Mouse (Mus musculus): ENCODE data around the gene Pde4d. TPM values are rescaled to one million over a fixed set of nuclear protein-coding genes. Genes with fewer than 3 reads are reported as not detected.
A peak's percentile ranks its signal among the peaks of the same experiment; 100 is the strongest.

The Pde4d gene
- polyA plus RNA-seq, 1 experiment: 34.7 TPM

- TF ChIP-seq CTCF (IDR thresholded peaks at IDR 0.05; ENCODE audit: extremely low read depth, insufficient read depth, low read length) (no peak), POLR2A (IDR thresholded peaks at IDR 0.05; ENCODE audit: extremely low read depth, insufficient read depth, low read length) (no peak)
- Histone ChIP-seq H3K27ac (ENCODE audit: insufficient read depth, low read length) (no peak overlapping the region), H3K4me1 (ENCODE audit: control insufficient read depth, insufficient read depth, low read length) (peaks cover 2% of the 10 kb centered on the region; the same call in 1 of the 2 replicates), H3K4me3 (ENCODE audit: insufficient read depth, low read length) (no peak overlapping the region)
Observed at GRCm38 (mm10) chr13:109191176-109191575, 741.4 kb downstream of the Pde4d start.

GRCm38 (mm10) chr13:109205541-109205940, 755.8 kb downstream of the Pde4d start:
- peaks cover 2% of the 10 kb centered on the region for H3K4me1 ChIP-seq (ENCODE audit: control insufficient read depth, insufficient read depth, low read length)
- TF ChIP-seq CTCF (IDR thresholded peaks at IDR 0.05; ENCODE audit: extremely low read depth, insufficient read depth, low read length) (no peak), POLR2A (IDR thresholded peaks at IDR 0.05; ENCODE audit: extremely low read depth, insufficient read depth, low read length) (no peak)
- H3K4me3 ChIP-seq (ENCODE audit: insufficient read depth, low read length): no peak overlapping the region
- H3K27ac ChIP-seq (ENCODE audit: insufficient read depth, low read length): no peak overlapping the region

DNA sequence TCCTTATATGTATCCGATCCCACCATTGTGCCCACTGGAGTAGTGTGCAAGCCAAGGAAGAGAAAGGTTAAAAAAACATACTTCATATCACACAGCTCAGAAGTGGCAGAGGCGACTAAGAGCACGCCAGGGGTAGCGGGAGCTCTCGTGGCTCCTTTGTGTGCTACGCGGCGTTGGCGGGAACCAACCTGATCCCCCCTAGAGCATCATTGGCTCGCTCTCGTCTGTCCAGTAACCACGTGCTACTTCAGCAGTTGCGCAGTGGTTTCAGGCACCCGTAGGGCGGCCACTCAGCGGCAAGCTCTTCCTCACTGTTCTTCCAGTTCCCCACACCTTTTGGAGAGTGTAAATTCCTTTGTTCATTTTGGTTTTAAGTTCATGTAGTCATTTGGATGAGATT, 758.9 kb downstream of the Pde4d start:
- TF ChIP-seq CTCF (IDR thresholded peaks at IDR 0.05; ENCODE audit: extremely low read depth, insufficient read depth, low read length) (no peak), POLR2A (IDR thresholded peaks at IDR 0.05; ENCODE audit: extremely low read depth, insufficient read depth, low read length) (no peak)
- peaks cover 2% of the 10 kb centered on the region for H3K4me1 ChIP-seq (ENCODE audit: control insufficient read depth, insufficient read depth, low read length)
- H3K27ac ChIP-seq (ENCODE audit: insufficient read depth, low read length): no peak overlapping the region

DNA sequence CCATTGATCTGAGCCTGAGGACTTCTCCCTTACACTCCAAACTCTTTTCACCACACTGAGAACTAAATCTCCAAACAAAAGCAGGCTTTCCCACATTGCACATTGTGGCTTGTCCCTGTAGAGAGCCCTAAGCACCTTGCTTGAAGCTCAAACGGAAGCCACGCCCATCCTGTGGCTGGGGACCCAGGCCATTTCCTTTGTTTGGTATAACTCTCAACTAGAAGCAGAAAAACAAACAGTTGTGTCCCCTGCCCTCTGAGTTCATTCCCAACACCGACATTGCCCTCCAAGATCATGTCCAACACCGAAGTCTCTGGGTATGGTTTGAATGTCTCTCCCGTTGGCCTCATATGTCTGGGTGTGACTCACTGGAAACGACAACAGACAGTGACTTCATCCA, 759.7 kb downstream of the Pde4d start:
- Histone ChIP-seq H3K4me1 (ENCODE audit: control insufficient read depth, insufficient read depth, low read length) (peaks cover 2% of the 10 kb centered on the region), H3K4me3 (ENCODE audit: insufficient read depth, low read length) (no peak overlapping the region), H3K27ac (ENCODE audit: insufficient read depth, low read length) (no peak overlapping the region)
- TF ChIP-seq CTCF (IDR thresholded peaks at IDR 0.05; ENCODE audit: extremely low read depth, insufficient read depth, low read length) (no peak), POLR2A (IDR thresholded peaks at IDR 0.05; ENCODE audit: extremely low read depth, insufficient read depth, low read length) (no peak)

More for the DNA sequence above, 758.9 kb downstream of the Pde4d start:
- no peak overlapping the region for H3K4me3 ChIP-seq (ENCODE audit: insufficient read depth, low read length)

DNA sequence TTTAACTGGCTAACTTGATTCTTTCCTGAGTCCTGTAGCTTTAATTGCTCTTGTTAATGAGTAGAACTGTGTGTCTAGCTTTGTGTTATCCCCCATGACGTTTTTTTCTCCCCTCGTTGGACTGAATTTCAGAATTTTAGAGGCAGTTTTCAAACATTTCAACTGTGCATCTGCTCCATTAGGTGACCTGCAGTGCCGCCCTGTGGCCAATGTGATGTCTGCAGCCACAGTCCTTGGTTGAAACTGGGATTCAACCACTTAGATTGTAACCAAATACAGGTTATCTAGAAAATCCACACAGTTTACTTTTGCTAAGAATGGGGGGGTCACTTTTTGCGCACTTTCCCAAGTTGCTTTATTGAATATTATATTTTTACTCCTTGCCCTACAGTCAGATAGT, 760.7 kb downstream of the Pde4d start:
- Histone ChIP-seq H3K4me1 (ENCODE audit: control insufficient read depth, insufficient read depth, low read length) (peaks cover 2% of the 10 kb centered on the region), H3K4me3 (ENCODE audit: insufficient read depth, low read length) (no peak overlapping the region), H3K27ac (ENCODE audit: insufficient read depth, low read length) (no peak overlapping the region)
- TF ChIP-seq POLR2A (IDR thresholded peaks at IDR 0.05; ENCODE audit: extremely low read depth, insufficient read depth, low read length) (no peak), CTCF (IDR thresholded peaks at IDR 0.05; ENCODE audit: extremely low read depth, insufficient read depth, low read length) (peak; percentile 98)

GRCm38 (mm10) chr13:109211471-109211870, 761.7 kb downstream of the Pde4d start:
- Histone ChIP-seq H3K4me1 (ENCODE audit: control insufficient read depth, insufficient read depth, low read length) (peaks cover 2% of the 10 kb centered on the region), H3K4me3 (ENCODE audit: insufficient read depth, low read length) (no peak overlapping the region), H3K27ac (ENCODE audit: insufficient read depth, low read length) (no peak overlapping the region)
- no peak for TF ChIP-seq CTCF (IDR thresholded peaks at IDR 0.05; ENCODE audit: extremely low read depth, insufficient read depth, low read length)
- no peak for TF ChIP-seq POLR2A (IDR thresholded peaks at IDR 0.05; ENCODE audit: extremely low read depth, insufficient read depth, low read length)

GRCm38 (mm10) chr13:109211941-109212487, 762.3 kb downstream of the Pde4d start:
- H3K4me3 ChIP-seq (ENCODE audit: insufficient read depth, low read length): no peak overlapping the region

GRCm38 (mm10) chr13:109212788-109213473, 763.2 kb downstream of the Pde4d start:
- TF ChIP-seq CTCF (IDR thresholded peaks at IDR 0.05; ENCODE audit: extremely low read depth, insufficient read depth, low read length) (no peak), POLR2A (IDR thresholded peaks at IDR 0.05; ENCODE audit: extremely low read depth, insufficient read depth, low read length) (no peak)
- Histone ChIP-seq H3K4me1 (ENCODE audit: control insufficient read depth, insufficient read depth, low read length) (peaks cover under 1% of the 10 kb centered on the region), H3K27ac (ENCODE audit: insufficient read depth, low read length) (no peak overlapping the region), H3K4me3 (ENCODE audit: insufficient read depth, low read length) (no peak overlapping the region)

More at GRCm38 (mm10) chr13:109211941-109212487, 762.3 kb downstream of the Pde4d start:
- Histone ChIP-seq H3K27ac (ENCODE audit: insufficient read depth, low read length) (no peak overlapping the region), H3K4me1 (ENCODE audit: control insufficient read depth, insufficient read depth, low read length) (peaks cover 2% of the 10 kb centered on the region)
- TF ChIP-seq CTCF (IDR thresholded peaks at IDR 0.05; ENCODE audit: extremely low read depth, insufficient read depth, low read length) (no peak), POLR2A (IDR thresholded peaks at IDR 0.05; ENCODE audit: extremely low read depth, insufficient read depth, low read length) (no peak)

DNA sequence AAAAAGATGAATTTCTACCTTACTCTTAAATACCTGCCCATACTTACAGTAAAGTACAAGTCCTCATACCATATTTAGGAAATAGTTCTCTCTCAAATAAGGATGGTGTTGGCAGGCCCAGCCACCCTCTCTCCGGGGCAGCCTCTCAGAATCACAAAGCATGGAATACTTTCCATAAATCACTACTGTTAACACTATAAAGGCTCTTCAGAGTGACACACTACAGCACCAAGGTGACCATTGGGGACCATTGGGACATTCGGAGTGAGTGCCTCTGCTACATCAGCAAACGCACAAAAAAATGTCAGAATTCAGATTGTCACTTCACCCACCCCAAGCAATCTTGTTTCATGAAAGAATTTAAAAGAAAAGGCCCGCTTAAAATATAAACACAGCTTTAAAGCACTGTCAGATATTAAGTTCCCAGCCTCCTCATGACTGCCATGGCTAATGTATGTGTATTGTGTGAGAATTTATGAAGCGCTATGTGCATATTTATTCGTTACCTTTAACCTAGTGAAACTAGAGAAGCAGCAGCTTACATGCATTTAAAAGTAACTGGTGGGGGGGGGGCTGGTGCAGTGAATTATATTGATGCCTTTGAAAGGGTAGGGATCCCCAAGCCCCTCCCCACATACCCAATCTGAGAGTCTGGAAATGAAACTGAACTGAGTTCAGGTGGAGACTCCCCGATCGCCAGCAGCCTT, 769.4 kb downstream of the Pde4d start:
- no peak overlapping the region for H3K27ac ChIP-seq (ENCODE audit: insufficient read depth, low read length)
- no peak for TF ChIP-seq CTCF (IDR thresholded peaks at IDR 0.05; ENCODE audit: extremely low read depth, insufficient read depth, low read length)
- no peak overlapping the region for H3K4me3 ChIP-seq (ENCODE audit: insufficient read depth, low read length)
- H3K4me1 ChIP-seq (ENCODE audit: control insufficient read depth, insufficient read depth, low read length): no peaks in the 10 kb centered on the region
